8 mouse cellular contexts compared by ENCODE assay signal in genomic region chr12:85270319-85270718, GRCm38 (mm10). TPM values are rescaled to one million over a fixed set of nuclear protein-coding genes. Genes with fewer than 3 reads are reported as not detected.
DNase-seq lines count a peak whose midpoint lies in the region; ATAC-seq and TF ChIP-seq lines count a peak whose summit lies in the region.

TSS of gene Mlh3 (minus strand) at chr12:85270599.

- ATAC-seq in megakaryocyte, adult 5-6 weeks (ENCODE audit: poor library complexity, severe bottlenecking), result peak; percentile 94

- H3K27ac ChIP-seq in cortical plate, adult 2 months (ENCODE audit: insufficient read depth, low read length), result peak within 1 kb of the TSS; percentile 61

- H3K4me3 ChIP-seq in cortical plate, adult 2 months (ENCODE audit: insufficient read depth, low read length), result peak within 1 kb of the TSS; percentile 67

- peak; percentile 74 for TF ChIP-seq POLR2A in cortical plate, adult 2 months (IDR thresholded peaks at IDR 0.05; ENCODE audit: extremely low read depth, insufficient read depth, low read length)

- 0 out of 2 replicates have a peak, but pooled peaks have one; percentile 4 for TF ChIP-seq CTCF in cortical plate, adult 2 months (IDR thresholded peaks at IDR 0.05; ENCODE audit: extremely low read depth, insufficient read depth, low read length)

- DNase-seq in ZHBTc4 (ENCODE audit: low read depth, low spot score), result peak; percentile 95
- DNase-seq in gastrocnemius, postnatal 10 days, result peak; percentile 77
- peak; percentile 93 for DNase-seq in induced T-regulatory cell, adult 2 months (ENCODE audit: low read depth)
- DNase-seq in left cerebral cortex, adult 8-10 months (ENCODE audit: low spot score in 2 of 2), result peak; percentile 70 to 85
- DNase-seq in right cerebral cortex, adult 2 months (ENCODE audit: low spot score in 2 of 2), result peak; percentile 87 to 89
- DNase-seq in urinary bladder, postnatal 10 days (ENCODE audit: low spot score), result peak; percentile 43

- no peaks in the 10 kb centered on the region for H3K4me1 ChIP-seq in cortical plate, adult 2 months (ENCODE audit: control insufficient read depth, insufficient read depth, low read length)

RNA-seq across cellular contexts. Expression of gene Mlh3, which starts in this region (rescaled TPM):
- polyA plus RNA-seq in cortical plate, adult 2 months (2012; rRNA removed), result 12.7 and 13.7 TPM in 2 replicates
- total RNA-seq in gastrocnemius, postnatal 10 days (2021), result 10 to 100 TPM in 1 of 2 experiments, 1 to 10 TPM in 1; 8.7 to 10.8 TPM
- 10 to 100 TPM; 16.1 to 20.8 (median 17.1) TPM for total RNA-seq in left cerebral cortex, adult 8-10 months (2022)
- total RNA-seq in megakaryocyte, adult 5-6 weeks (2015), result 3.7 and 4.1 TPM in 2 replicates
- total RNA-seq in megakaryocyte, adult 5-6 weeks (2017), result 6.6 and 7.1 TPM in 2 replicates

Comparison
In these comparisons a context has a peak if more than half of its experiments do, and no peak if none do; other contexts are left out.
1. Peak in every context shown above with its lines: DNase-seq, ATAC-seq, H3K4me3 ChIP-seq and H3K27ac ChIP-seq.
2. DNase-seq: peak in every context shown above with its lines; median percentile 95 in ZHBTc4; 93 in induced T-regulatory cell, adult 2 months; 88 in right cerebral cortex, adult 2 months; 78 in left cerebral cortex, adult 8-10 months; 77 in gastrocnemius, postnatal 10 days; 43 in urinary bladder, postnatal 10 days.